Mouse (Mus musculus) lung, postnatal 0 days (tissue): ENCODE data around the gene Ncbp3. TPM values are rescaled to one million over a fixed set of nuclear protein-coding genes. Genes with fewer than 3 reads are reported as not detected.

Experiments used
- ATAC-seq: fragments of 200-750 bp; cut with Nextera tagmentation; 2 replicates; pipeline ENCODE4 v1.8.0; 2017; ENCODE audit warnings: moderate library complexity
- DNase-seq: peaks from one replicate; pipeline ENCODE4 v3.0.0-alpha.2; 2016; ENCODE audit warnings: low spot score
- H3K27ac ChIP-seq: fragments of 300-500 bp; sonication (generic); 2 replicates; pipeline ENCODE4 v1.5.1; 2014; ENCODE audit warnings: antibody characterized with exemption, mild to moderate bottlenecking, low read length, mixed read lengths
- H3K27me3 ChIP-seq: fragments of 300-500 bp; sonication (generic); replicated peaks from 2 replicates; pipeline ENCODE4 v1.6.1; 2014; ENCODE audit warnings: low read length, mixed read lengths; ENCODE audit not compliant: insufficient read depth
- H3K36me3 ChIP-seq: fragments of 300-500 bp; sonication (generic); 2 replicates; pipeline ENCODE4 v1.6.1; 2014; ENCODE audit warnings: low read length, mixed read lengths; ENCODE audit not compliant: insufficient read depth
- H3K4me1 ChIP-seq: fragments of 300-500 bp; sonication (generic); 2 replicates; pipeline ENCODE4 v1.6.1; 2014; ENCODE audit warnings: antibody characterized with exemption, low read depth, low read length, mixed read lengths; ENCODE audit not compliant: insufficient read depth
- H3K4me2 ChIP-seq: fragments of 300-500 bp; sonication (generic); replicated peaks from 2 replicates; pipeline ENCODE4 v1.6.1; 2014; ENCODE audit warnings: low read depth, mild to moderate bottlenecking, low read length, moderate library complexity, mixed read lengths
- H3K4me3 ChIP-seq: fragments of 300-500 bp; sonication (generic); 2 replicates; pipeline ENCODE4 v1.5.1; 2014; ENCODE audit warnings: low read depth, low read length
- H3K9ac ChIP-seq: fragments of 300-500 bp; sonication (generic); replicated peaks from 2 replicates; pipeline ENCODE4 v1.6.1; 2014; ENCODE audit warnings: low read depth, mild to moderate bottlenecking
- H3K9me3 ChIP-seq: fragments of 300-500 bp; sonication (generic); 2 replicates; pipeline ENCODE4 v1.6.1; 2016; ENCODE audit warnings: low read length, mixed read lengths
- CTCF ChIP-seq: IDR thresholded peaks from 2 replicates; pipeline ENCODE4 v1.5.1; 2016; ENCODE audit warnings: antibody characterized with exemption, mild to moderate bottlenecking
- EP300 ChIP-seq: IDR thresholded peaks from 2 replicates; pipeline ENCODE4 v1.6.1; 2016; ENCODE audit warnings: antibody characterized with exemption, mild to moderate bottlenecking, control low read depth
- WGBS: fragments of 180-500 bp; shearing (Covaris S2); extraction: QIAGEN DNeasy Blood & Tissue Kit; methylation state at CpG from one replicate; pipeline ENCODE4 v1.1.7; 2014; 5-methylcytosine and 5-hydroxymethylcytosine counted together
- polyA plus RNA-seq: library from polyadenylated mRNA; unstranded; fragments of >200 nt; fragmentation: Nextera tagmentation; extraction: Ambion mirVana; gene quantifications from 2 replicates; pipeline ENCODE4 v1.2.1, GENCODE M21; 2015

The Ncbp3 gene
- polyA plus RNA-seq, 1 experiment from 2014 or later: 5.3 TPM

- no peaks in the 10 kb centered on the region for H3K4me1 ChIP-seq
- DNase-seq (no peak), ATAC-seq (no peak)
- H3K27ac ChIP-seq: no peak overlapping the region
- TF ChIP-seq EP300 (no peak), CTCF (no peak)
- no peak overlapping the region for H3K4me3 ChIP-seq
- no peak overlapping the region for H3K9ac ChIP-seq
- WGBS: 64% methylated on average over 2 of the region's 2 CpGs
- no peaks in the 10 kb centered on the region for H3K9me3 ChIP-seq
- no peaks in the 10 kb centered on the region for H3K36me3 ChIP-seq
- H3K27me3 ChIP-seq: no peaks in the 10 kb centered on the region; the same call in 1 of the 2 replicates
- H3K4me2 ChIP-seq: no peak overlapping the region
These were observed 38.8 kb upstream of the Ncbp3 start for GRCm38 (mm10) chr11:73008826-73009225.

DNA sequence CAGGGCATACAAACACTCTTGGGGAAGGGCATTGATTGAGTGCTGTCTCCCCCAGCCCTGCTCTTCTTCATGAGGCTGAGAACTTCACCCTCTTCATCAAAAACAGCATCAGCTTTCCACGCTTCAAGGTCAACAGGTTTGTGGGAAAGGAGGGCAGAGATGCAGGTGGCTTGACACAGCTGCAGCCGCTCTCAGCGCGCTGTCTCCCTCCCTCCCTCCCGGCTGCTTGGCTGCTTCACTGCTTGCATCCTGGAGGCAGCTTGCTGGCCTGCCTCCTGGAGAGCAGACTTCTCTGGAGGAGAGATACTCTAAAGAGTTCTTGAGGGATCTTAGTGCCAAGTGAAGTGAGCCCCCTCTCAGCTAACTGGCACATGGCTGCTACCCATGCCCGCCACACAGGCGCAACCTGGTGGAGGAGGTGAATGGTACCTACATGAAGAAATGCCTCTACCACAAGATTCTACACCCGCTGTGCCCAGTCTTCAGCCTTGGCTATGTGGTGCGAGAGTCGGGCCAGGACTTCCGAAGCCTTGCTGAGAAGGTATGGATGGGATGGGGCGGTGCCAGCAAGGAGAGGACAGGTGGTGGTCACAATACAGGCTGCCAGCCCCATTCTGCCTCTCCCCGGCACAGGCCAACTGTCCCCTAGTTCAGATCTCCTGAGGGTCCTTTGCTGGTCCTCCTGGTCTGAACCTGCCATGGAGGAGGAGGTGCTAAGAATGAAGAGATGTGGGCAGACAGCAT is 37.9 kb upstream of the Ncbp3 start:
- no peak overlapping the region for H3K4me2 ChIP-seq
- DNase-seq (no peak), ATAC-seq (no peak)
- no peaks in the 10 kb centered on the region for H3K9me3 ChIP-seq
- H3K4me3 ChIP-seq: no peak overlapping the region
- H3K27ac ChIP-seq: no peak overlapping the region
- 48% methylated on average over 12 of the region's 13 CpGs for WGBS
- no peaks in the 10 kb centered on the region for H3K36me3 ChIP-seq
- H3K27me3 ChIP-seq: no peaks in the 10 kb centered on the region; the same call in 1 of the 2 replicates
- peaks cover 2% of the 10 kb centered on the region; the same call in 1 of the 2 replicates for H3K4me1 ChIP-seq
- TF ChIP-seq CTCF: no peak
- TF ChIP-seq EP300: no peak
- no peak overlapping the region for H3K9ac ChIP-seq

GRCm38 (mm10) chr11:73013981-73014380 is 33.6 kb upstream of the Ncbp3 start:
- no peaks in the 10 kb centered on the region for H3K36me3 ChIP-seq
- no peak overlapping the region for H3K27ac ChIP-seq
- WGBS: 68% methylated on average over 5 of the region's 5 CpGs
- H3K9me3 ChIP-seq: no peaks in the 10 kb centered on the region
- no peaks in the 10 kb centered on the region for H3K27me3 ChIP-seq
- ATAC-seq: no peak
- H3K4me2 ChIP-seq: no peak overlapping the region
- H3K9ac ChIP-seq: no peak overlapping the region
- no peak overlapping the region for H3K4me3 ChIP-seq
- H3K4me1 ChIP-seq: peaks cover 7% of the 10 kb centered on the region; the same call in 1 of the 2 replicates
- no peak for DNase-seq
- no peak for TF ChIP-seq CTCF
- no peak for TF ChIP-seq EP300

GRCm38 (mm10) chr11:73014831-73015344 is 32.7 kb upstream of the Ncbp3 start:
- Histone ChIP-seq H3K4me3 (no peak overlapping the region), H3K27ac (no peak overlapping the region), H3K36me3 (no peaks in the 10 kb centered on the region), H3K9ac (no peak overlapping the region), H3K27me3 (no peaks in the 10 kb centered on the region), H3K4me2 (no peak overlapping the region), H3K4me1 (peaks cover 11% of the 10 kb centered on the region), H3K9me3 (no peaks in the 10 kb centered on the region)
- no peak for DNase-seq
- TF ChIP-seq CTCF: no peak
- TF ChIP-seq EP300: no peak
- no peak for ATAC-seq
- 72% methylated on average over 4 of the region's 4 CpGs for WGBS

- no peaks in the 10 kb centered on the region for H3K36me3 ChIP-seq
- no peak overlapping the region for H3K27ac ChIP-seq
- ATAC-seq (no peak), DNase-seq (no peak)
- H3K9ac ChIP-seq: no peak overlapping the region
- TF ChIP-seq EP300: no peak
- TF ChIP-seq CTCF: no peak
- H3K4me3 ChIP-seq: no peak overlapping the region
- H3K9me3 ChIP-seq: no peaks in the 10 kb centered on the region
- WGBS: 39% methylated on average over 5 of the region's 5 CpGs
- H3K4me2 ChIP-seq: no peak overlapping the region
- H3K27me3 ChIP-seq: no peaks in the 10 kb centered on the region
- peaks cover 11% of the 10 kb centered on the region for H3K4me1 ChIP-seq
These were observed 32.0 kb upstream of the Ncbp3 start for GRCm38 (mm10) chr11:73015391-73016102.

DNA sequence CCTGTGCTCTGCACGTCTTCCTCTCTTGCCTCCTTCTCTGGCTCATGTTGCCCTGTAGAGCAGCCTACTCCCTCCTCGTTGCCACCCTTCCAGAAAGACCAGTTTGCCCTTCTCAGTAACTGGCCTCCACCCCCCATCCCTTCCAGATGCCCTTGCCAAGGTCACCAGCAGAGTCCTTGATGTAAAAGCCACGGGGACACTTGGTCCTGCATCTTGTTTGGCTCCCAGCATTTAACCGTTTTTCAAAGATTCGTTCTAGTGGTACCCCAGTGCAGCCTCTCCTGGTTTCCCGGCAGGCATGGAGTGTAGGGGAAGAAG is 31.5 kb upstream of the Ncbp3 start:
- ATAC-seq (no peak), DNase-seq (no peak)
- Histone ChIP-seq H3K27ac (no peak overlapping the region), H3K36me3 (no peaks in the 10 kb centered on the region), H3K9me3 (no peaks in the 10 kb centered on the region), H3K4me3 (no peak overlapping the region), H3K27me3 (no peaks in the 10 kb centered on the region), H3K9ac (no peak overlapping the region), H3K4me2 (no peak overlapping the region), H3K4me1 (peaks cover 11% of the 10 kb centered on the region)
- no peak for TF ChIP-seq CTCF
- whole genome bisulfite sequencing: 59% methylated on average over 6 of the region's 6 CpGs
